Mouse (Mus musculus) NIH3T3 (cell line): Measurements from ENCODE around the gene Zfp281.

Experiments
- DNase-seq: peaks from one replicate; pipeline ENCODE4 v3.0.0-alpha.2; 2012; ENCODE audit warnings: low read depth

The Zfp281 gene

GRCm38 (mm10) chr1:136613300-136613751 lies 11.4 kb upstream of the Zfp281 start:
- DNase-seq: peak; percentile 81

- DNase-seq: no peak
Measured at GRCm38 (mm10) chr1:136614748-136615440, 9.8 kb upstream of the Zfp281 start.

GRCm38 (mm10) chr1:136617163-136617788 lies 7.4 kb upstream of the Zfp281 start:
- DNase-seq: no peak

GRCm38 (mm10) chr1:136618570-136618969 lies 6.1 kb upstream of the Zfp281 start:
- no peak for DNase-seq

GRCm38 (mm10) chr1:136625019-136625895 lies 556 bp downstream of the Zfp281 start:
- peak; percentile 73 for DNase-seq

- DNase-seq: no peak
Measured at GRCm38 (mm10) chr1:136626141-136626540, 1.4 kb downstream of the Zfp281 start.

GRCm38 (mm10) chr1:136626756-136627155 lies 2.1 kb downstream of the Zfp281 start:
- DNase-seq: no peak

GRCm38 (mm10) chr1:136627591-136627990 lies 2.9 kb downstream of the Zfp281 start:
- no peak for DNase-seq

- no peak for DNase-seq
Measured at GRCm38 (mm10) chr1:136632891-136633290, 8.2 kb downstream of the Zfp281 start.

GRCm38 (mm10) chr1:136635644-136636043 lies 10.9 kb downstream of the Zfp281 start:
- DNase-seq: no peak

GRCm38 (mm10) chr1:136636946-136637345 lies 12.2 kb downstream of the Zfp281 start:
- no peak for DNase-seq

- DNase-seq: no peak
Measured at GRCm38 (mm10) chr1:136637696-136638095, 13.0 kb downstream of the Zfp281 start.

- DNase-seq: no peak
Measured at GRCm38 (mm10) chr1:136638211-136638610, 13.5 kb downstream of the Zfp281 start.

GRCm38 (mm10) chr1:136638699-136639098 lies 14.0 kb downstream of the Zfp281 start:
- DNase-seq: no peak

- DNase-seq: no peak
Measured at GRCm38 (mm10) chr1:136639221-136639620, 14.5 kb downstream of the Zfp281 start.

GRCm38 (mm10) chr1:136642701-136643100 lies 18.0 kb downstream of the Zfp281 start:
- DNase-seq: no peak

- no peak for DNase-seq
Measured at GRCm38 (mm10) chr1:136644486-136644885, 19.8 kb downstream of the Zfp281 start.

- no peak for DNase-seq
Measured at GRCm38 (mm10) chr1:136645849-136646625, 21.3 kb downstream of the Zfp281 start.

- DNase-seq: no peak
Measured at GRCm38 (mm10) chr1:136652066-136652465, 27.4 kb downstream of the Zfp281 start.

GRCm38 (mm10) chr1:136653526-136653925 lies 28.8 kb downstream of the Zfp281 start:
- DNase-seq: no peak

- DNase-seq: no peak
Measured at GRCm38 (mm10) chr1:136654385-136654784, 29.7 kb downstream of the Zfp281 start.

GRCm38 (mm10) chr1:136656619-136657018 lies 31.9 kb downstream of the Zfp281 start:
- DNase-seq: peak; percentile 86
